Mouse (Mus musculus) G1E (cell line): ENCODE results near the gene Zc3h14. TPM values are rescaled to one million over a fixed set of nuclear protein-coding genes. Genes with fewer than 3 reads are reported as not detected.

Experiments
- ATAC-seq: 2 replicates; pipeline ENCODE4 v1.8.0; 2016; ENCODE audit warnings: mild to moderate bottlenecking; ENCODE audit not compliant: insufficient number of reproducible peaks, poor library complexity, low FRiP score, severe bottlenecking; ENCODE audit errors: extremely low read depth
- DNase-seq: peaks from one replicate; pipeline ENCODE4 v3.0.0; 2012; ENCODE audit warnings: low spot score
- H3K27me3 ChIP-seq: 2 replicates; pipeline ENCODE4 v1.6.1; 2012; ENCODE audit warnings: mild to moderate bottlenecking, low read length, inconsistent platforms; ENCODE audit not compliant: insufficient read depth
- H3K36me3 ChIP-seq: replicated peaks from 2 replicates; pipeline ENCODE3; 2012; ENCODE audit warnings: mild to moderate bottlenecking, inconsistent platforms
- H3K4me1 ChIP-seq: 2 replicates; pipeline ENCODE4 v1.6.1; 2012; ENCODE audit warnings: low read depth, low read length, inconsistent platforms, mixed read lengths; ENCODE audit not compliant: insufficient read depth
- H3K4me3 ChIP-seq: 2 replicates; pipeline ENCODE4 v1.5.1; 2012; ENCODE audit warnings: low read depth, mild to moderate bottlenecking, inconsistent platforms, low read length, moderate library complexity, mixed read lengths
- H3K9me3 ChIP-seq: replicated peaks from 2 replicates; pipeline ENCODE4 v1.6.1; 2012; ENCODE audit warnings: inconsistent platforms
- CTCF ChIP-seq: IDR thresholded peaks from 2 replicates; pipeline ENCODE4 v1.5.1; 2012; ENCODE audit warnings: low read depth, low read length, inconsistent platforms, mixed read lengths
- GATA1 ChIP-seq: IDR thresholded peaks from 2 replicates; pipeline ENCODE4 v1.6.1; 2012; ENCODE audit warnings: borderline replicate concordance, low read length, inconsistent platforms, mixed read lengths
- GATA2 ChIP-seq: IDR thresholded peaks from 2 replicates; pipeline ENCODE4 v1.6.1; 2012; ENCODE audit warnings: low read depth, low read length, inconsistent platforms, borderline replicate concordance
- POLR2AphosphoS5 ChIP-seq: IDR thresholded peaks from 2 replicates; pipeline ENCODE4 v1.6.1; 2012; ENCODE audit warnings: low read depth, low read length, inconsistent platforms; ENCODE audit not compliant: insufficient replicate concordance
- TAL1 ChIP-seq: conservative IDR thresholded peaks from 2 replicates; pipeline ENCODE4 v1.6.1; 2012; ENCODE audit warnings: low read depth, low read length, inconsistent platforms, mixed read lengths
- polyA plus RNA-seq: library from polyadenylated mRNA; stranded (reverse); fragments of >175 nt; gene quantifications from 2 replicates; pipeline ENCODE4 v1.2.3, GENCODE M21; 2012
- total RNA-seq, 2 experiments: library from RNA; stranded (forward) in 1 of 2; stranded (reverse) in 1 of 2; fragments of 200-1000 nt in 1 of 2; fragments of >200 nt in 1 of 2; fragmentation: Nextera tagmentation in 1 of 2; gene quantifications; 2 replicates each; pipeline ENCODE4 v1.2.3; 2014 to 2017

Gene Zc3h14
- total and polyA plus RNA-seq, 3 experiments: 19.5 to 667 (median 226) TPM

- no peak for ATAC-seq
- TF ChIP-seq POLR2AphosphoS5: no peak
- TF ChIP-seq GATA2: no peak
- no peak for TF ChIP-seq CTCF
- TF ChIP-seq GATA1: no peak
- TF ChIP-seq TAL1: no peak
- no peak overlapping the region for H3K4me3 ChIP-seq
- H3K9me3 ChIP-seq: no peaks in the 10 kb centered on the region
- H3K27me3 ChIP-seq: no peaks in the 10 kb centered on the region
- DNase-seq: no peak
- no peaks in the 10 kb centered on the region; the same call in 1 of the 2 replicates for H3K4me1 ChIP-seq
- peaks cover 36% of the 10 kb centered on the region for H3K36me3 ChIP-seq
Observed at GRCm38 (mm10) chr12:98831122-98831521, 84.4 kb downstream of the Zc3h14 start.

GRCm38 (mm10) chr12:98832929-98833598 lies 86.3 kb downstream of the Zc3h14 start:
- ATAC-seq: no peak
- no peaks in the 10 kb centered on the region; the same call in 1 of the 2 replicates for H3K4me1 ChIP-seq

GRCm38 (mm10) chr12:98833901-98834300 lies 87.1 kb downstream of the Zc3h14 start:
- H3K4me1 ChIP-seq: no peaks in the 10 kb centered on the region; the same call in 1 of the 2 replicates
- no peak for DNase-seq
- no peak overlapping the region for H3K4me3 ChIP-seq
- no peaks in the 10 kb centered on the region for H3K27me3 ChIP-seq
- H3K36me3 ChIP-seq: peaks cover 36% of the 10 kb centered on the region
- no peak for ATAC-seq
- no peak for TF ChIP-seq POLR2AphosphoS5
- TF ChIP-seq GATA1: no peak
- H3K9me3 ChIP-seq: no peaks in the 10 kb centered on the region

More at GRCm38 (mm10) chr12:98832929-98833598, 86.3 kb downstream of the Zc3h14 start:
- peaks cover 39% of the 10 kb centered on the region for H3K36me3 ChIP-seq
- no peak for DNase-seq
- H3K4me3 ChIP-seq: no peak overlapping the region
- no peak for TF ChIP-seq GATA1
- no peak for TF ChIP-seq TAL1
- no peak for TF ChIP-seq GATA2
- H3K9me3 ChIP-seq: no peaks in the 10 kb centered on the region
- H3K27me3 ChIP-seq: no peaks in the 10 kb centered on the region

- TF ChIP-seq CTCF: no peak
- TF ChIP-seq GATA1: no peak
- TF ChIP-seq TAL1: no peak
- no peak for TF ChIP-seq POLR2AphosphoS5
- TF ChIP-seq GATA2: no peak
- Histone ChIP-seq H3K4me3 (no peak overlapping the region), H3K36me3 (peaks cover 30% of the 10 kb centered on the region), H3K27me3 (no peaks in the 10 kb centered on the region), H3K9me3 (no peaks in the 10 kb centered on the region), H3K4me1 (no peaks in the 10 kb centered on the region; the same call in 1 of the 2 replicates)
- ATAC-seq (no peak), DNase-seq (no peak)
Observed at GRCm38 (mm10) chr12:98834879-98835278, 88.1 kb downstream of the Zc3h14 start.

GRCm38 (mm10) chr12:98835466-98835865 lies 88.7 kb downstream of the Zc3h14 start:
- DNase-seq (no peak), ATAC-seq (no peak)
- no peak for TF ChIP-seq TAL1
- TF ChIP-seq GATA2: no peak
- TF ChIP-seq CTCF: no peak
- no peak for TF ChIP-seq POLR2AphosphoS5
- TF ChIP-seq GATA1: no peak

More at GRCm38 (mm10) chr12:98835466-98835865, 88.7 kb downstream of the Zc3h14 start:
- H3K4me3 ChIP-seq: no peak overlapping the region
- no peaks in the 10 kb centered on the region; the same call in 1 of the 2 replicates for H3K4me1 ChIP-seq
- no peaks in the 10 kb centered on the region for H3K9me3 ChIP-seq
- peaks cover 29% of the 10 kb centered on the region for H3K36me3 ChIP-seq
- no peaks in the 10 kb centered on the region for H3K27me3 ChIP-seq

Other genes with a start within 250 kb of the Zc3h14 start
- not detected in 2 replicates for gene Kcnk10, start 168.7 kb upstream of the Zc3h14 start, total RNA-seq (2014; fragmentation: Nextera tagmentation)
- gene Kcnk10, start 168.7 kb upstream of the Zc3h14 start, total RNA-seq (2017): 0.12 and 0.16 TPM in 2 replicates
- not detected in 2 replicates for gene Kcnk10, start 168.7 kb upstream of the Zc3h14 start, polyA plus RNA-seq
- gene Spata7, start 118.8 kb upstream of the Zc3h14 start, total RNA-seq (2014; fragmentation: Nextera tagmentation): 27.5 and 39.5 TPM in 2 replicates
- gene Spata7, start 118.8 kb upstream of the Zc3h14 start, total RNA-seq (2017): 18.2 and 21.0 TPM in 2 replicates
- 8.2 and 8.3 TPM in 2 replicates for gene Spata7, start 118.8 kb upstream of the Zc3h14 start, polyA plus RNA-seq
- 35.4 and 36.5 TPM in 2 replicates for gene Ptpn21, start 9.6 kb upstream of the Zc3h14 start, total RNA-seq (2014; fragmentation: Nextera tagmentation)
- gene Ptpn21, start 9.6 kb upstream of the Zc3h14 start, total RNA-seq (2017): 7.2 and 7.7 TPM in 2 replicates
- 6.7 and 9.0 TPM in 2 replicates for gene Ptpn21, start 9.6 kb upstream of the Zc3h14 start, polyA plus RNA-seq
- 28.9 and 37.0 TPM in 2 replicates for gene Eml5, start 154.5 kb downstream of the Zc3h14 start, total RNA-seq (2014; fragmentation: Nextera tagmentation)
- gene Eml5, start 154.5 kb downstream of the Zc3h14 start, total RNA-seq (2017): 9.4 and 12.0 TPM in 2 replicates
- 1.2 and 1.7 TPM in 2 replicates for gene Eml5, start 154.5 kb downstream of the Zc3h14 start, polyA plus RNA-seq
- not detected in 2 replicates for gene Ttc8, start 173.6 kb downstream of the Zc3h14 start, total RNA-seq (2014; fragmentation: Nextera tagmentation)
- 0.87 and 1.1 TPM in 2 replicates for gene Ttc8, start 173.6 kb downstream of the Zc3h14 start, total RNA-seq (2017)
- gene Ttc8, start 173.6 kb downstream of the Zc3h14 start, polyA plus RNA-seq: 0.14 TPM in 1 of 2 replicates, not detected in the other